Mouse (Mus musculus): Measurements from ENCODE around the gene Rbm34.
"Not testable (repeated sequence)": the region's sequence is repeated elsewhere in the genome, so short reads cannot be mapped to it uniquely, and the experiment has no call there.

Rbm34 gene

GRCm38 (mm10) chr8:126917179-126917905, 53.5 kb downstream of the Rbm34 start:
- DNase-seq = no peak

- no peak for DNase-seq
Observed at GRCm38 (mm10) chr8:126916611-126917010, 54.3 kb downstream of the Rbm34 start.

- no peak for DNase-seq
Observed at GRCm38 (mm10) chr8:126914609-126915375, 56.1 kb downstream of the Rbm34 start.

GRCm38 (mm10) chr8:126914107-126914490, 56.8 kb downstream of the Rbm34 start:
- DNase-seq = not testable (repeated sequence)

- peak; percentile 71 for DNase-seq
Observed at GRCm38 (mm10) chr8:126913241-126914106, 57.4 kb downstream of the Rbm34 start.

- DNase-seq = no peak
Observed at GRCm38 (mm10) chr8:126909371-126909802, 61.5 kb downstream of the Rbm34 start.

GRCm38 (mm10) chr8:126908805-126909204, 62.1 kb downstream of the Rbm34 start:
- DNase-seq = no peak

GRCm38 (mm10) chr8:126907968-126908367, 62.9 kb downstream of the Rbm34 start:
- no peak for DNase-seq

GRCm38 (mm10) chr8:126907374-126907773, 63.5 kb downstream of the Rbm34 start:
- no peak for DNase-seq

- DNase-seq = no peak
Observed at GRCm38 (mm10) chr8:126905387-126905786, 65.5 kb downstream of the Rbm34 start.

GRCm38 (mm10) chr8:126903927-126904326, 66.9 kb downstream of the Rbm34 start:
- no peak for DNase-seq

- DNase-seq = no peak
Observed at GRCm38 (mm10) chr8:126903224-126903895, 67.5 kb downstream of the Rbm34 start.

GRCm38 (mm10) chr8:126901612-126902011, 69.3 kb downstream of the Rbm34 start:
- DNase-seq = no peak

GRCm38 (mm10) chr8:126901049-126901448, 69.8 kb downstream of the Rbm34 start:
- no peak for DNase-seq

All from cerebellum, adult 11-12 months (tissue).